Mouse (Mus musculus) lung, postnatal 0 days (tissue): Measurements from ENCODE around the gene Smad1. TPM values are rescaled to one million over a fixed set of nuclear protein-coding genes. Genes with fewer than 3 reads are reported as not detected.
"Not testable (repeated sequence)": the region's sequence is repeated elsewhere in the genome, so short reads cannot be mapped to it uniquely, and the experiment has no call there.

Experiments
- ATAC-seq: fragments of 200-750 bp; cut with Nextera tagmentation; 2 replicates; pipeline ENCODE4 v1.8.0; 2017; ENCODE audit warnings: moderate library complexity
- DNase-seq: peaks from one replicate; pipeline ENCODE4 v3.0.0-alpha.2; 2016; ENCODE audit warnings: low spot score
- H3K27ac ChIP-seq: fragments of 300-500 bp; sonication (generic); 2 replicates; pipeline ENCODE4 v1.5.1; 2014; ENCODE audit warnings: antibody characterized with exemption, mild to moderate bottlenecking, low read length, mixed read lengths
- H3K27me3 ChIP-seq: fragments of 300-500 bp; sonication (generic); replicated peaks from 2 replicates; pipeline ENCODE4 v1.6.1; 2014; ENCODE audit warnings: low read length, mixed read lengths; ENCODE audit not compliant: insufficient read depth
- H3K36me3 ChIP-seq: fragments of 300-500 bp; sonication (generic); 2 replicates; pipeline ENCODE4 v1.6.1; 2014; ENCODE audit warnings: low read length, mixed read lengths; ENCODE audit not compliant: insufficient read depth
- H3K4me1 ChIP-seq: fragments of 300-500 bp; sonication (generic); 2 replicates; pipeline ENCODE4 v1.6.1; 2014; ENCODE audit warnings: antibody characterized with exemption, low read depth, low read length, mixed read lengths; ENCODE audit not compliant: insufficient read depth
- H3K4me2 ChIP-seq: fragments of 300-500 bp; sonication (generic); replicated peaks from 2 replicates; pipeline ENCODE4 v1.6.1; 2014; ENCODE audit warnings: low read depth, mild to moderate bottlenecking, low read length, moderate library complexity, mixed read lengths
- H3K4me3 ChIP-seq: fragments of 300-500 bp; sonication (generic); 2 replicates; pipeline ENCODE4 v1.5.1; 2014; ENCODE audit warnings: low read depth, low read length
- H3K9ac ChIP-seq: fragments of 300-500 bp; sonication (generic); replicated peaks from 2 replicates; pipeline ENCODE4 v1.6.1; 2014; ENCODE audit warnings: low read depth, mild to moderate bottlenecking
- H3K9me3 ChIP-seq: fragments of 300-500 bp; sonication (generic); 2 replicates; pipeline ENCODE4 v1.6.1; 2016; ENCODE audit warnings: low read length, mixed read lengths
- CTCF ChIP-seq: IDR thresholded peaks from 2 replicates; pipeline ENCODE4 v1.5.1; 2016; ENCODE audit warnings: antibody characterized with exemption, mild to moderate bottlenecking
- EP300 ChIP-seq: IDR thresholded peaks from 2 replicates; pipeline ENCODE4 v1.6.1; 2016; ENCODE audit warnings: antibody characterized with exemption, mild to moderate bottlenecking, control low read depth
- WGBS: fragments of 180-500 bp; shearing (Covaris S2); extraction: QIAGEN DNeasy Blood & Tissue Kit; methylation state at CpG from one replicate; pipeline ENCODE4 v1.1.7; 2014; 5-methylcytosine and 5-hydroxymethylcytosine counted together
- polyA plus RNA-seq: library from polyadenylated mRNA; unstranded; fragments of >200 nt; fragmentation: Nextera tagmentation; extraction: Ambion mirVana; gene quantifications from 2 replicates; pipeline ENCODE4 v1.2.1, GENCODE M21; 2015

Gene Smad1
- 23.0 and 25.1 TPM in 2 replicates for polyA plus RNA-seq

GRCm38 (mm10) chr8:79398994-79399650, at the start of gene Smad1:
Gene Smad1 (minus strand): TSS chr8:79399518.
- Histone ChIP-seq H3K9ac (peak within 1 kb of the TSS; percentile 94), H3K27me3 (no peaks in the 10 kb centered on the region), H3K9me3 (no peaks in the 10 kb centered on the region), H3K4me2 (peak within 1 kb of the TSS; percentile 71), H3K4me1 (peaks cover 11% of the 10 kb centered on the region; the same call in 1 of the 2 replicates), H3K27ac (peak within 1 kb of the TSS; percentile 96), H3K36me3 (no peaks in the 10 kb centered on the region), H3K4me3 (peak within 1 kb of the TSS; percentile 92)
- TF ChIP-seq EP300: no peak
- no peak for TF ChIP-seq CTCF
- WGBS: 1% methylated on average over 64 of the region's 80 CpGs
- ATAC-seq (peak; percentile 95), DNase-seq (peak; percentile 95)

GRCm38 (mm10) chr8:79447260-79447853, 48.0 kb upstream of the Smad1 start:
- H3K9me3 ChIP-seq: no peaks in the 10 kb centered on the region
- ATAC-seq: 0 out of 2 replicates have a peak, but pooled peaks have one; percentile 52
- H3K27me3 ChIP-seq: no peaks in the 10 kb centered on the region
- WGBS: 57% methylated on average over 10 of the region's 10 CpGs
- peak; percentile 45 for DNase-seq
- no peaks in the 10 kb centered on the region for H3K36me3 ChIP-seq
- no peaks in the 10 kb centered on the region for H3K4me1 ChIP-seq
- no peak overlapping the region for H3K4me2 ChIP-seq
- H3K27ac ChIP-seq: no peak overlapping the region
- no peak overlapping the region for H3K4me3 ChIP-seq
- no peak for TF ChIP-seq EP300
- TF ChIP-seq CTCF: no peak
- no peak overlapping the region for H3K9ac ChIP-seq

- 79% methylated on average over 14 of the region's 14 CpGs for WGBS
- no peak for TF ChIP-seq CTCF
- no peak for TF ChIP-seq EP300
- DNase-seq: no peak
These were observed 44.3 kb upstream of the Smad1 start for GRCm38 (mm10) chr8:79443460-79444098.

GRCm38 (mm10) chr8:79433953-79434500, 34.7 kb upstream of the Smad1 start:
- no peaks in the 10 kb centered on the region for H3K36me3 ChIP-seq
- DNase-seq: peak; percentile 46
- WGBS: 42% methylated on average over 4 of the region's 4 CpGs
- peak; percentile 67 for ATAC-seq
- TF ChIP-seq CTCF (no peak), EP300 (no peak)
- no peaks in the 10 kb centered on the region for H3K27me3 ChIP-seq
- no peak overlapping the region for H3K27ac ChIP-seq
- H3K9me3 ChIP-seq: no peaks in the 10 kb centered on the region
- H3K4me2 ChIP-seq: no peak overlapping the region
- no peaks in the 10 kb centered on the region for H3K4me1 ChIP-seq
- no peak overlapping the region for H3K4me3 ChIP-seq
- H3K9ac ChIP-seq: no peak overlapping the region

More at GRCm38 (mm10) chr8:79443460-79444098, 44.3 kb upstream of the Smad1 start:
- Histone ChIP-seq H3K36me3 (no peaks in the 10 kb centered on the region), H3K4me1 (no peaks in the 10 kb centered on the region), H3K27ac (no peak overlapping the region), H3K4me2 (no peak overlapping the region), H3K9ac (no peak overlapping the region), H3K4me3 (no peak overlapping the region), H3K27me3 (no peaks in the 10 kb centered on the region), H3K9me3 (no peaks in the 10 kb centered on the region)
- no peak for ATAC-seq

- DNase-seq: peak; percentile 61
- Histone ChIP-seq H3K4me3 (no peak overlapping the region), H3K27ac (no peak overlapping the region), H3K27me3 (no peaks in the 10 kb centered on the region), H3K9me3 (no peaks in the 10 kb centered on the region), H3K4me2 (no peak overlapping the region), H3K4me1 (no peaks in the 10 kb centered on the region), H3K9ac (no peak overlapping the region), H3K36me3 (no peaks in the 10 kb centered on the region)
- TF ChIP-seq EP300 (no peak), CTCF (no peak)
- peak; percentile 43 for ATAC-seq
- 52% methylated on average over 5 of the region's 5 CpGs for WGBS
These were observed 15.6 kb upstream of the Smad1 start for GRCm38 (mm10) chr8:79414907-79415306.

- WGBS: 46% methylated on average over 1 of the region's 1 CpGs
- Histone ChIP-seq H3K27ac (no peak overlapping the region), H3K36me3 (no peaks in the 10 kb centered on the region), H3K27me3 (no peaks in the 10 kb centered on the region), H3K4me1 (no peaks in the 10 kb centered on the region), H3K4me2 (no peak overlapping the region), H3K9me3 (no peaks in the 10 kb centered on the region), H3K9ac (no peak overlapping the region), H3K4me3 (no peak overlapping the region)
- TF ChIP-seq CTCF (no peak), EP300 (no peak)
- no peak for DNase-seq
- no peak for ATAC-seq
These were observed 11.2 kb upstream of the Smad1 start for GRCm38 (mm10) chr8:79410501-79410900.

GRCm38 (mm10) chr8:79407356-79407755, 8.0 kb upstream of the Smad1 start:
- H3K4me1 ChIP-seq, ATAC-seq, H3K9me3 ChIP-seq, H3K27ac ChIP-seq, H3K36me3 ChIP-seq, H3K4me3 ChIP-seq, DNase-seq, H3K4me2 ChIP-seq, H3K27me3 ChIP-seq, H3K9ac ChIP-seq: not testable (repeated sequence)
- WGBS: 67% methylated on average over 1 of the region's 1 CpGs
